Mouse (Mus musculus): ENCODE data around the gene Tatdn3. TPM values are rescaled to one million over a fixed set of nuclear protein-coding genes. Genes with fewer than 3 reads are reported as not detected.

Tatdn3 gene
- total and polyA plus RNA-seq, 3 experiments = 5.9 to 14.5 (median 12.4) TPM

DNA sequence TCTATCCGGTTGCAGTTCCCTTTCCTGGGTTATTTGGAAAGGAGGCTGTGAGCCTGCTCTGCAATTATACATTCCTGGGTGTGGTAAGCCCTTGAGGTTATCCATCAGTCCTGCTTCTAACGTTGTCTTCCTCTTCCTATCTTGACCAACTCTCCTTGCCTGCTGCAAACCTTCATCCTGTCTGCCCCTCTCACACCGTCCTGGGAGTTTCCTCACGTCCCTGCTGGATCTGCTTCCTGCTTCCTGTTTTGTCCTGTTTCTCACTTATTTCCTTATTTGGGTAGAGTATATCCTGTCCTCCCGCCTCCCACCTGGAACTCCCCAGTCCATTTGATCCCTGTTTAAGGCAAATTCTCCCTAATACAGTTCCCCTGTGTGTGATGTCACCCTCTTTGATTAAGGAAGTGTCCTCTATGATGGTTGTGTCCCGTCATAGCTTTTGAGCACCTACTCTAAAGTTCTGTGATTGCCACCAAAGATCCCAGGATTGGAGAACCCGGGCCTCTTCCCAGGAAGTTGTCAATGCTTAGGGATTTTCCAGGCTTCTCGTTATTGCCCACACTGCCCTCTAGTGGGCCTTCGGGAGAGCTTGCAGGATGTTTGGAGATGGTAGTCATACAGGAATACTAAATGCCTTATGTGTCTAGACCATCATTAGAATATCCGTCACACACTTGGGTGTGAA is 12.6 kb upstream of the Tatdn3 start:
- peak; percentile 63 for DNase-seq

DNA sequence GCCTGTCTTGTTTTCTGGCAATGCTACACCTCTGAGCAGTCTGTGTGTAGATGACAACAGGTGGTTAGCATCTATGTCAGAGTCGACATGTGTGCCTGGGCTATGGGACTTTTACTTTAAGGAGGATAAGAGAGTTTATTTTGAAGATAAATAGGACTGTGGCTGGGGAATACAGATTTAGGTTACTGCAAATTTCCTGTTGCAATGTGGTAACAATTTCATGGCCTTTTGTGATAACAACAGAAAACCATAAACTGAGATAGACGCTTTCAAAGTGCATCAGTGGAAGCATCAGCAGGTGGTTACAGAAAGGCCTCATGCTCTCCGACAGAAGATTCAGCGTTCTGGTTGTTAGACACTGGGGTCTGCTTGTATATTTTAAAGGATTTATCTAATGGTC is 10.8 kb upstream of the Tatdn3 start:
- DNase-seq = no peak

DNA sequence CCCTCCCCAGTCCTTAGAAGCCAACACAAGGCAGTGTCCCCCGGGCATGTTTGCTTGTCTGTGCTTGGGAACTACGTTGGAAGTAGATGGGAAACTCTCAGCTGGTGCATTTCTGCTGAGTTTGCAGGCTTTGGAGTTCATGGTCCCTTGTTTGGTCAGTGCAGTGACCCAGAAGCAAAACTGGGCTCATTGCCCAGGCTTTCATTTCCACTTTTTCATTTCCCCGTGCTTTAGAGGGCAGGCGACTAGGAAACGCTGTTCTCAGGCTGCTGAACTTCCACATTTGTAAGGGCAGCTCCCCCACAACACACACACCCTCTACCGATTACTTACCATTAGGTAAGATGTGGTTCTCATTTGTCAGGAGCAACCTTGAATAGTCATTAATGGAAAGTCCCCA is 10.3 kb upstream of the Tatdn3 start:
- peak; percentile 76 for DNase-seq

DNA sequence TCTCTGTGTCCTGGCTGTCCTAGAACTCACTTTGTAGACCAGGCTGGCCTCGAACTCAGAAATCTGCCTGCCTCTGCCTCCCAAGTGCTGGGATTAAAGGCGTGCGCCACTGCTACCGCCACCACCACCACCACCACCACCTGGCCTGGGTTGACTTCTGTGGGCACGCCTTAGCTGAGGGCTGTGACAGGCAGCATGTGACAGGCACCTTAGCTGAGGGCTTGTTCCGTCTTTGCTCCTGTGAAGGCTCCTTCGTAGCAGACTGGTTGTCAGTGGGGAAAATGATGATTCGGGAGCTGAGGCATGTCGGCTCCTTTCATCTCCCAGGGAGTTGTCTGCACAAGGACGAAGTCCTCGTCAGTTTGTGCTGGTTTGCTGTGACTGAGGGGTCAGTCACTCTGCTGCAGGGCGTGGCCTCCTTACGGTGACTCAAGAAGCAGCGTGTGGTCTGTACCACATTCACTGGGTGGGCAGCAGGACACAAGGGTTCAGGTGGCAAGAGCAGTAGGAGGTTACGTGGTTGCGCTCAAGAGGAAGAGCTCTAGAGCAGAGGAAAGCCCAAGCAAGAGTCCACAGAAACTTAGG is 9.7 kb upstream of the Tatdn3 start:
- peak; percentile 71 for DNase-seq

GRCm38 (mm10) chr1:191071613-191072012 is 8.9 kb upstream of the Tatdn3 start:
- no peak for DNase-seq

DNA sequence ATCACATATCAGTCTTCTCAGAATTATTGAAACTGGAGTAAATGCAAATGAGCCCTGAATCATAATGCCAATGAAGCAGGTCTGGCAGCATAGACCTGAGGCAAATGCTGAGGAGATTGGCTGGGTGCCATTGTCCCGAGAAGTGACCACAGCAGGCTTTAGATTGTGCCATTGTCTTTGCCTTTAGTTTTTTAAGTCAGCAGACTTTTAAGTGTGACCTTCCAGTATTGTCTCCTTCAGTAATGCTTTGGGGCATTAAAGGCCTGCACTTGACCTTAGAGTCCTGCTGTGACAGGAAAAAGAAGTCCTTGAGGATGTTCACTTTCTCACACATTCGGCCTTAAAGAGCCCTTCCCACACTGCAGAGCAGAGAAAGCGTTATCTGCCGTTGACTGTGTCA is 7.5 kb upstream of the Tatdn3 start:
- DNase-seq = no peak

DNA sequence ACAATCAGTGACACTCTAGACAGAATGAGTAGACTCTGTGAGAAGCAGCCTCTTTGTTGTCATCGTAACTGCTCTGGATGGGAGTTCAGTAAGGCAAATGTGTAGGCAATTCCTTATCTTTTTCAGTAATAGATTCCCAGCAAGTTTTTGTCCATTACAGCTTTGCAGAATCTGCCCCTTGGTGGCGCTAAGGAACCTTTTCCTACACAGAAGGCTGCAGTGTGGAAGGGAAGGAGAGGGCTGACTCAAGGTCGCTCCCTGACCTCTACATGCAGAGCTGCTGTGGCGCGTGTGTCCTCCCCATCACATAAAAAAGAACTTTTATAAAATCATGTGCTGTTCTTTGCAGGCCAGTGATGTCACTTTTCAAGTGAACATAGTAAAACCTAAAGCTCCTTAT is 5.6 kb upstream of the Tatdn3 start:
- no peak for DNase-seq

GRCm38 (mm10) chr1:191065188-191065587 is 2.5 kb upstream of the Tatdn3 start:
- no peak for DNase-seq

GRCm38 (mm10) chr1:191064535-191064934 is 1.8 kb upstream of the Tatdn3 start:
- DNase-seq = no peak

GRCm38 (mm10) chr1:191063700-191064099 is 968 bp upstream of the Tatdn3 start:
- no peak for DNase-seq

DNA sequence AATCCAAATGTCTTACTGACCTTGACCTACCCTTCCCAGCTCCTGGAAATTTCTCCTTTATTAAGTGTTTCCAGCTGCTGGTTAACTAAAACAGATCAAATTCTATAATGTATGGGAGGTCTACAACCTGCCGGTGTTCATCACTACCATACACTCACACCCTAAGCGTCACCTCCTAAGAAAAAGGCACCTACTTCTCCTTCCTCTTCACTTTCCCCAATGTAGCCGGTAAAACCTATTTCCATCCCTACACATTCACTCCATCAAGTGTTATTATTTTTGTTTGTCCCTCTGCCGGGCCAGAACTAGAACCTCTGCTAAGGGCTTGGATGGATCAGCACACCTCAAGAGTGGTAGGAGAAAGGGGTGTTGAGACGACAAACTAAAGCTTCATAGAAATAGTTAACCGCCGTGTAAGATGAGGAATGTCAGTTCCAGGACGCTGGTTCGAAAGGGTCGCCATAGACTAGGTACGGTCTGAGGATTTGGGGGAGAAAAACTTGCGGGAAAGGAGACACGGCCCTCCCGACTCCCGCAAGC is 421 bp downstream of the Tatdn3 start:
- DNase-seq = no peak

- DNase-seq = no peak
These were observed 5.3 kb downstream of the Tatdn3 start for GRCm38 (mm10) chr1:191057461-191057860.

GRCm38 (mm10) chr1:191055533-191055873 is 7.2 kb downstream of the Tatdn3 start:
- no peak for DNase-seq

GRCm38 (mm10) chr1:191054870-191055532 is 7.7 kb downstream of the Tatdn3 start:
- DNase-seq = peak; percentile 34

DNA sequence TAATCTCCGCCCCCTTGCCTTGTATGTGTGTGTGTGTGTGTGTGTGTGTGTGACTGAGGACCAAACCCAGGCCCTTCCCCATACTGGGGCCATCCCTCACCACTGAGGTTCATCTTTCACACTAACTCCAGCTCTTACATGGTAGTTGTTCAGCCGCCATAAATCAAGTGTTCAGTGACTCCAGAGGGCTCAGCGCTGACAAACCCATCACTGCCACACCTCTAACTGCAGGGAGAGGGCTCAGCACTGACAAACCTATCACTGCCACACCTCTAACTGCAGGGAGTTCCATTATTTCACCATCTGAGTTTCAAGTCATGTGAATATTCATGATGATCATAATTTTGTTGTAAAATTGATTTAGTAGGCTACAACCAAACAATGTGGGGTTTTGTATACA is 9.2 kb downstream of the Tatdn3 start:
- no peak for DNase-seq

- no peak for DNase-seq
These were observed 16.4 kb downstream of the Tatdn3 start for GRCm38 (mm10) chr1:191046231-191046824.

DNA sequence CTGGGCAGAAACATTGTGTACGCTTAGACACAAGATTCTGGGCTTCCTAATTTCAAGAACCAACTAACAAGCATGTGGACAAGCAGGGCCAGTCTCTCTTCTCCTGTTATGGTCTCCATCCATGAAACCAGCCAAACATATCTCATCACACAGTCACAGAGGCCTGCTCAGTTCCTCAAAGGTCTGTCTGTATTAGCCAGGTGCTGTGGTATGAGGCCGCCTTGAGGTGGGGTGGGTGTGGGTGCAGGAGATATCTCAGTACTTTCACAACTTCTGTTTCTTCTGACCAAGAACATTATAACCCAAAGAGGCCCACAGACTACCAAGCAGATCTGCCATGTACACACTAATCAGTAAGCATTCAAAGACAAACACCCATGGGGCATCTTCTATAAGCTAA is 17.5 kb downstream of the Tatdn3 start:
- no peak for DNase-seq

DNA sequence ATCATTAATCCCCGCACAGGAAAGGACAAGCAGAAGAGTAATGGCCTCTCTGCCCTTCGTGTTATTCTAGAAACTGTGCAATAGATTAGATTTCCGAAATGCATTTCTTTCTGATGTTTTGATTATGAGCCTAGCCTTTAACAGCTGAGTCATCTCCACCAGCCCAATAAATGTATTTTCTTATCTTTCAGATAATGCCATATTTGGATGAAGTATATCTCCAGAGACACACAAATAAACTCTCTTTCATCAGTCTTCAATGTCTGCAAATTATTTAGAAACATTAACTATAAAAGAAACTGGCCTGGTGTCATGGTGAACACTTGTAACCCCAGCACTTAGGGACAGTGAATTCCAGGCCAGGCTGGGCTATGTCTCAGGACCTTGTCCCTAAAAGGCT is 20.0 kb downstream of the Tatdn3 start:
- no peak for DNase-seq

DNA sequence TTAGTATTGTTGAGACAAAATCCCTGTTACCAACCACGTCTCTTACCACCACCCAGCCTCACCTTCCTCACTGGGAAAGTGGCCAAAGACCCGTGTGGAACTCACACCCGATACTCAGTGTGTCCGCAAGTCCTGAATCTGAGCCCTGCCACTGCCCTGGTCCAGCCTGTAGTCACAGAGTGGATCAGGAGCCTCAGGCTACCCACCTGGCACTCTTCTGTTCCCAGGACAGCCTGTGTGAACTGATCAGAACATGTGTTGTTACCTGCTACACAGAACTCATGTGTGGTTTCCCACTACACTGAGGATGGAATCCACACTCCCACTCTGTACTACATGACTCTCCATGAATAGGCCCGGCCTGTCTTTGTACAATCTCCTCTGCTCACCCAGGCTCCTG is 20.6 kb downstream of the Tatdn3 start:
- no peak for DNase-seq

DNA sequence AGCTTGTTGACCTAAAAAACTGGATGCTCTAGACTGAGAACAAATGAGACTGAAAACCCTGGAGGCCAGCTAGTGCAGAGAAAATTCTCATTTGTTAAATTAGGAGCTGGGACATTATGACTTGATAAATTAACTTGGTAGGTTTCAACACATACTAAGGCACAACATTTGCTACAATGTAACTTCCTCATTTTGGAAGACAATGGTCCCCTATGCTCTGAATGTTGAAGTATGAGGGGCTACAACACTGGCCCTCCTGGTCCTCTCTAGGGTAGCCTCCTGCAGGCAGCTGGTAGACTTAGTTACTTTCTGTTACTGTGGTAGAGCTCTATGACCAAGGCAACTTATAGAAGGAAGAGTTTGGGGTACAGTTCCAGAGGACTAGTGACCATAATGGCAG is 21.4 kb downstream of the Tatdn3 start:
- DNase-seq = no peak

DNA sequence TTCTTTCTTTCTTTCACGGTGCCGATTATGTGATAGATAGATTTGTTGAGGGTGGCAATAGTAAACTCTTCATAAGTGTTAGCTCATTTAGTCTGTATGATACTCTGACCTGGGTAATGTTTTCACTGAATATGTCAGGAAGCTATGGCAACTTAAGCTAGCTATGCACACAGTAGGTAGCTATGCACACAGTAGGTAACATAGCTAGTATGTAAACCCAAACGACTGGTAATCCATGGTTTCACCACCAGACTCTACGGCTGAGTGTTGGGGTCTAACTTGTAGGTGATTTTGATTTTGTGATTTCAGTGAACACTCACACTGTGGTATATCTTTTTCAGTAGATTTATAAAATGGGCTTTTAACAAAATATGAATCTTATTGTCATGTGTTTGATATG is 24.7 kb downstream of the Tatdn3 start:
- no peak for DNase-seq

GRCm38 (mm10) chr1:191036554-191037334 is 26.0 kb downstream of the Tatdn3 start, which contains the start of gene Spata45:
Gene Spata45, plus strand, starts transcription at chr1:191036639.
- no peak for DNase-seq
